7 mouse cellular contexts compared by ENCODE assay signal in the genomic region with DNA sequence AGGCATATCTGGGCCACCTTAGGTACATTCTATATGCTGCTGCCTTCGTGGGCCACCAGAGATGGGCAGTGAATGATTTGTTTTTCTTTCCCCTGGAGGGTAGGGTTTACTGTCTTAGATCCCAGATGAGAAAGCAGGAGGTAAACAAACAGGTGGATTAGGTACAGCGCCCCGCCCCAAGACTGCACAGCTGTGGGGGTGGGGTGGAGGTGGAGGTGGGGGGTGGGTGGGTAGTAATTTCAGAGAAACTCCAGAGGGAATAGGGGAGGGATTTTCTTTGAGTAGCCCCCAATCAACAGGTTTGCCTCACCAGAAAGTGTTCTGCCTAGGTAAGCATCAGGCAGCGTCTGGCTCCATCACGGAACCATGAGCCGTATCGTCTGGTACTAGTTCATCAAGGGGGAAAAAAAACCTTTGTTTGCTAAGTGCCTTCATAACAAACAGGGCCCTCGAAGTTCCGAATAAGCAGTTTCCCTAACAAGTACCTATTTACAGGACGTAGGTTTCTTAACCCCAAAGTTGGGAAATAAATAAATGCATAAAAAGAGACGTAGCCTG. TPM values are rescaled to one million over a fixed set of nuclear protein-coding genes. Genes with fewer than 3 reads are reported as not detected.
DNase-seq lines count a peak whose midpoint lies in the region; ATAC-seq and TF ChIP-seq lines count a peak whose summit lies in the region.

No protein-coding gene starts in this region.

- no peak for TF ChIP-seq POLR2A in thymus, adult 2 months (IDR thresholded peaks at IDR 0.05; ENCODE audit: control insufficient read depth, extremely low read depth, insufficient read depth, low read length, poor library complexity)

- no peaks in the 10 kb centered on the region for H3K36me3 ChIP-seq in thymus, adult 2 months (ENCODE audit: control insufficient read depth, insufficient read depth, low read length)
- no peaks in the 10 kb centered on the region for H3K36me3 ChIP-seq in hindbrain, embryonic 10.5 days
- no peaks in the 10 kb centered on the region for H3K36me3 ChIP-seq in limb, embryonic 13.5 days

- H3K27ac ChIP-seq in thymus, adult 2 months (ENCODE audit: control insufficient read depth, insufficient read depth, low read length) = peak overlapping the region; percentile 58
- H3K27ac ChIP-seq in hindbrain, embryonic 10.5 days = no peak overlapping the region
- H3K27ac ChIP-seq in limb, embryonic 13.5 days = no peak overlapping the region

- no peak for TF ChIP-seq CTCF in thymus, adult 2 months (IDR thresholded peaks at IDR 0.05; ENCODE audit: borderline replicate concordance, control insufficient read depth, extremely low read depth, insufficient read depth, low read length, poor library complexity)

- no peak for ATAC-seq in limb, embryonic 13.5 days (ENCODE audit: low FRiP score, low read depth)
- ATAC-seq in granulocyte monocyte progenitor cell, adult 5-6 weeks (replicated peaks; ENCODE audit: poor library complexity, severe bottlenecking) = no peak

- DNase-seq in thymus, adult 2 months = no peak
- no peak for DNase-seq in thymus, postnatal 36 days
- DNase-seq in hindbrain, embryonic 10.5 days (ENCODE audit: low spot score) = no peak
- no peak for DNase-seq in frontal cortex, adult 2 months (ENCODE audit: extremely low spot score in 1 of 2, low spot score in 1 of 2)
- DNase-seq in layer of hippocampus, postnatal 36 days = no peak

- H3K9me3 ChIP-seq in hindbrain, embryonic 10.5 days = peaks cover 5% of the 10 kb centered on the region; the same call in 1 of the 2 replicates
- H3K9me3 ChIP-seq in limb, embryonic 13.5 days = 0 out of 2 replicates have a peak, but pooled peaks cover 5% of the 10 kb centered on the region

- H3K4me2 ChIP-seq in limb, embryonic 13.5 days (replicated peaks) = peak overlapping the region; percentile 93

- H3K27me3 ChIP-seq in thymus, adult 2 months (ENCODE audit: control insufficient read depth, insufficient read depth, low read length) = no peaks in the 10 kb centered on the region
- peaks cover 38% of the 10 kb centered on the region for H3K27me3 ChIP-seq in hindbrain, embryonic 10.5 days (ENCODE audit: insufficient read depth, poor library complexity, severe bottlenecking)
- H3K27me3 ChIP-seq in limb, embryonic 13.5 days = peaks cover 33% of the 10 kb centered on the region

- peaks cover 16% of the 10 kb centered on the region for H3K4me1 ChIP-seq in thymus, adult 2 months (replicated peaks; ENCODE audit: control insufficient read depth, insufficient read depth, low read length)
- H3K4me1 ChIP-seq in hindbrain, embryonic 10.5 days (replicated peaks) = peaks cover 25% of the 10 kb centered on the region
- peaks cover 9% of the 10 kb centered on the region for H3K4me1 ChIP-seq in limb, embryonic 13.5 days

- WGBS in thymus, adult 2 months = 43% methylated on average over 11 of the region's 11 CpGs
- WGBS in hindbrain, embryonic 10.5 days = 13% methylated on average over 11 of the region's 11 CpGs
- WGBS in limb, embryonic 13.5 days = 12% methylated on average over 11 of the region's 11 CpGs

- H3K9ac ChIP-seq in limb, embryonic 13.5 days = no peak overlapping the region

- H3K4me3 ChIP-seq in thymus, adult 2 months (ENCODE audit: control insufficient read depth, insufficient read depth, low read length) = peak overlapping the region; percentile 65
- H3K4me3 ChIP-seq in hindbrain, embryonic 10.5 days = peak overlapping the region; percentile 87
- peak overlapping the region; percentile 77 for H3K4me3 ChIP-seq in limb, embryonic 13.5 days

RNA-seq across cellular contexts. Expression of a gene that starts 1.1 kb away (rescaled TPM):
- 6.7 and 8.3 TPM in 2 replicates for polyA plus RNA-seq in thymus, adult 2 months (2012; rRNA removed)
- polyA plus RNA-seq in hindbrain, embryonic 10.5 days (2016; fragmentation: Nextera tagmentation; extraction: Ambion mirVana) = 2.2 and 2.7 TPM in 2 replicates
- polyA plus RNA-seq in limb, embryonic 13.5 days (2015; fragmentation: Nextera tagmentation; extraction: Ambion mirVana) = 3.3 TPM in 2 replicates
- polyA plus RNA-seq in frontal cortex, adult 2 months (2012; rRNA removed) = 21.8 and 24.5 TPM in 2 replicates
- 15.5 and 23.1 TPM in 2 replicates for total RNA-seq in granulocyte monocyte progenitor cell, adult 5-6 weeks (2014; fragmentation: Nextera tagmentation)
- total RNA-seq in granulocyte monocyte progenitor cell, adult 5-6 weeks (2017) = 30.4 and 37.6 TPM in 2 replicates
- total RNA-seq in layer of hippocampus, postnatal 36 days (2021) = 10 to 100 TPM; 29.0 to 30.5 TPM
